Mouse (Mus musculus) heart, postnatal 0 days (tissue): ENCODE data around the gene Dlg2.

Experiments
- CTCF ChIP-seq: IDR thresholded peaks from 2 replicates; pipeline ENCODE4 v1.5.1; 2016; ENCODE audit warnings: antibody characterized with exemption, control low read depth, low read depth
- EP300 ChIP-seq: IDR thresholded peaks from 2 replicates; pipeline ENCODE4 v1.6.1; 2016; ENCODE audit warnings: antibody characterized with exemption, low read depth

DNA sequence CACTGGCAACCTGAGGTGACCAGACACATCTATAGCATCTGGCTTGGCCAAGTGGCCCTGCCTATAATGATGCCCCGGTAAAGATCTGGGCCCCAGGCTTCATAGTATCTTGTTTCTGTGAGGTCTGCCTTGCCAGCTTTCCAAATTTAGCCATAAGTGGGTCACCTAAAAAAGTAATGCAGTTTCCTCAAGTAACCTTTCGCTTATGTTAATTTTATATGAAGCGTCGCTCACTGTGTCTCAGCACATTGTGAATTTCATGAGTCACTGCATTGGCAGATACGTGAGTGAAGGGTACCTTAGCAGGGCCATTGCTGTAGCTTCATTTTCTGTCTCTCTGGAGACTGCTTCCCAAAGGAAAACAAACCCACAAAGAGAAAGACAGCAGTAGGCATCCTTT is 912.8 kb downstream of the Dlg2 start:
- TF ChIP-seq CTCF (no peak), EP300 (no peak)
